Comparison of ENCODE assay signal across 9 mouse cellular contexts in the genomic region with DNA sequence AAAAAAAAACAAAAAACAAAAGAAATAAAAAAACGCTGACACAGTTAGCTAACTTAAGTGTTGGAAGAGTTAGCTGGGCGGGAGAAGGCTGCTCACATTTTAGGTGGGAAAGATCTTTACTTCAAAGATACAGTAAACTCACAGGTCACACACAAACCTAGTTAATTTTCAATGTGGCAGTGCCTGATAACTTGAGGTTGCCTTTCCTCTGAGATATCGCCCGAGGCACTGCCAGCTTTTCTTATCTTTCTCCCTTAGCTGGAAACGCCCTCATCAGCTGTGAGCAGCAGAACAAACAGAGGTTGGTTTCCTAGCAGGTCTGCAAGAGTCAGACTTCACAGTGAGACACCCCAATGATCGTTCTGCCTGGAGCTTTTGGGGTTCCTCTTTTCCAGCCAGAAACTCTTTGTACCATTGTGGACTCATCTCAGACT. TPM values are rescaled to one million over a fixed set of nuclear protein-coding genes. Genes with fewer than 3 reads are reported as not detected.
DNase-seq lines count a peak whose midpoint lies in the region; ATAC-seq lines count a peak whose summit lies in the region.
"Had no signal": no experiment of that assay in that cellular context is flagged by ENCODE, and none has a peak within 500 bp of the region (broad histone marks: within the 10 kb centered on the region; RNA-seq: fewer than 3 reads in every experiment).

No protein-coding gene starts in this region.

- no peak overlapping the region for H3K4me2 ChIP-seq in kidney, embryonic 15.5 days
- H3K4me2 ChIP-seq in forebrain, embryonic 12.5 days: no peak overlapping the region

- H3K27me3 ChIP-seq in kidney, embryonic 15.5 days: no peaks in the 10 kb centered on the region
- H3K27me3 ChIP-seq in forebrain, embryonic 12.5 days: no peaks in the 10 kb centered on the region

- no peak overlapping the region for H3K9ac ChIP-seq in kidney, embryonic 15.5 days
- no peak overlapping the region for H3K9ac ChIP-seq in forebrain, embryonic 12.5 days

- H3K36me3 ChIP-seq in kidney, embryonic 15.5 days: peaks cover 3% of the 10 kb centered on the region; the same call in 1 of the 2 replicates
- peaks cover 2% of the 10 kb centered on the region; the same call in 1 of the 2 replicates for H3K36me3 ChIP-seq in forebrain, embryonic 12.5 days (replicated peaks)

- H3K27ac ChIP-seq in kidney, embryonic 15.5 days: no peak overlapping the region
- H3K27ac ChIP-seq in forebrain, embryonic 12.5 days: no peak overlapping the region

- 0 out of 2 replicates have a peak, but pooled peaks cover 3% of the 10 kb centered on the region for H3K4me1 ChIP-seq in kidney, embryonic 15.5 days
- no peaks in the 10 kb centered on the region for H3K4me1 ChIP-seq in forebrain, embryonic 12.5 days

- no peak for DNase-seq in kidney, postnatal 4 days
- peak; percentile 45 for DNase-seq in c-Kit-positive CD71-negative TER-119-negative erythroid progenitor cells, embryonic 14.5 days (ENCODE audit: low read depth)
- DNase-seq in spleen, postnatal 14 days (ENCODE audit: low spot score in 2 of 2): peak; percentile 30 to 47
- DNase-seq in right cerebral cortex, postnatal 14 days: no peak
- no peak for DNase-seq in gastrocnemius, postnatal 4 days (ENCODE audit: low spot score in 2 of 2)
- DNase-seq: right cerebral cortex, postnatal 4 days had no signal

- WGBS in kidney, embryonic 15.5 days: 71% methylated on average over 6 of the region's 6 CpGs
- WGBS in forebrain, embryonic 12.5 days: 84% methylated on average over 6 of the region's 6 CpGs

- no peaks in the 10 kb centered on the region for H3K9me3 ChIP-seq in kidney, embryonic 15.5 days (replicated peaks)
- no peaks in the 10 kb centered on the region for H3K9me3 ChIP-seq in forebrain, embryonic 12.5 days

- no peak overlapping the region for H3K4me3 ChIP-seq in kidney, embryonic 15.5 days (replicated peaks)
- H3K4me3 ChIP-seq in forebrain, embryonic 12.5 days (replicated peaks): no peak overlapping the region

- ATAC-seq in kidney, embryonic 15.5 days (replicated peaks; ENCODE audit: low FRiP score): peak; percentile 76; the same call in 1 of the 2 replicates
- ATAC-seq in hematopoietic stem cell, adult 5-6 weeks (replicated peaks in 1 of 2; ENCODE audit: insufficient read depth in 1 of 2, low FRiP score in 2 of 2, low TSS enrichment in 1 of 2, low read depth in 1 of 2, poor library complexity in 2 of 2, severe bottlenecking in 2 of 2): peak; percentile 49 to 74
- ATAC-seq in forebrain, embryonic 12.5 days (ENCODE audit: low FRiP score): no peak

RNA-seq across cellular contexts. Expression of a gene that starts 5.7 kb away (rescaled TPM):
- polyA plus RNA-seq in kidney, embryonic 15.5 days (2015; fragmentation: Nextera tagmentation; extraction: Ambion mirVana): 15.5 and 17.1 TPM in 2 replicates
- total RNA-seq in hematopoietic stem cell, adult 5-6 weeks (2017): 10.1 and 12.0 TPM in 2 replicates
- polyA plus RNA-seq in forebrain, embryonic 12.5 days (2016; fragmentation: Nextera tagmentation; extraction: Ambion mirVana): 16.1 and 17.3 TPM in 2 replicates
- 10 to 100 TPM; 14.0 to 15.5 TPM for total RNA-seq in gastrocnemius, postnatal 4 days (2021)

RNA-seq across cellular contexts. Expression of a gene that starts 32.6 kb away (rescaled TPM):
- polyA plus RNA-seq in kidney, embryonic 15.5 days (2015; fragmentation: Nextera tagmentation; extraction: Ambion mirVana): 39.4 and 40.9 TPM in 2 replicates
- 47.4 and 50.5 TPM in 2 replicates for total RNA-seq in hematopoietic stem cell, adult 5-6 weeks (2017)
- polyA plus RNA-seq in forebrain, embryonic 12.5 days (2016; fragmentation: Nextera tagmentation; extraction: Ambion mirVana): 38.7 and 39.8 TPM in 2 replicates
- total RNA-seq in gastrocnemius, postnatal 4 days (2021): 10 to 100 TPM; 17.5 to 21.9 TPM

RNA-seq across cellular contexts. Expression of a gene that starts 32.7 kb away (rescaled TPM):
- 5.5 TPM in 2 replicates for polyA plus RNA-seq in kidney, embryonic 15.5 days (2015; fragmentation: Nextera tagmentation; extraction: Ambion mirVana)
- total RNA-seq in hematopoietic stem cell, adult 5-6 weeks (2017): 22.7 and 27.9 TPM in 2 replicates
- polyA plus RNA-seq in forebrain, embryonic 12.5 days (2016; fragmentation: Nextera tagmentation; extraction: Ambion mirVana): 6.5 and 7.7 TPM in 2 replicates
- total RNA-seq in gastrocnemius, postnatal 4 days (2021): 10 to 100 TPM in 1 of 2 experiments, 1 to 10 TPM in 1; 9.8 to 10.5 TPM

RNA-seq across cellular contexts. Expression of a gene that starts 39.6 kb away (rescaled TPM):
- 43.1 and 45.3 TPM in 2 replicates for polyA plus RNA-seq in kidney, embryonic 15.5 days (2015; fragmentation: Nextera tagmentation; extraction: Ambion mirVana)
- 24.5 and 26.6 TPM in 2 replicates for total RNA-seq in hematopoietic stem cell, adult 5-6 weeks (2017)
- 50.3 and 56.2 TPM in 2 replicates for polyA plus RNA-seq in forebrain, embryonic 12.5 days (2016; fragmentation: Nextera tagmentation; extraction: Ambion mirVana)
- total RNA-seq in gastrocnemius, postnatal 4 days (2021): 10 to 100 TPM; 17.1 to 19.7 TPM

Comparison
In these comparisons a context has a peak if more than half of its experiments do, and no peak if none do; other contexts are left out.
1. DNase-seq: peak in c-Kit-positive CD71-negative TER-119-negative erythroid progenitor cells, embryonic 14.5 days (single experiment) and spleen, postnatal 14 days (2 of 2); none in kidney, postnatal 4 days (0 of 2), right cerebral cortex, postnatal 14 days (single experiment) and gastrocnemius, postnatal 4 days (0 of 2).